Mouse (Mus musculus): ENCODE data around the gene Pde4d.
"Not testable (repeated sequence)": the region's sequence is repeated elsewhere in the genome, so short reads cannot be mapped to it uniquely, and the experiment has no call there.

The Pde4d gene

DNA sequence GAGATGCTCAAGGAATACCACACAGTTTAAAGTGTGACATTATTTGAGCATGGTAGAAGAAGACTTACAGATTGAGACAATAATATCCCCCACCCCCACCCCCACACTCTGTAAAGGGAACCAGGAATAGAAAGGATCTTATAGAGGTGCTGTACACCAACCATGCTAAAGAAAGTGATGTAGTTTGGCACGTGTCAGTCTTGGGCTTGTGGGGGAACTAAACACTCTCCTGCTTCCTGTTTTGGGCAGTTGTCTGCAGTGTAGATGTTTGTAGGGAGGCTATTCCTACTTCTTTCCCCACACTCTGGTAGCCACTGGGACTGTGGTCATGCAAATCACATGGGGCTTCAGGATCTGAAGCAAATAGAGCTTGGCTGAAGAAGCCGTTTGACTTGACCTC is 236.5 kb downstream of the Pde4d start:
- no peak for DNase-seq (ENCODE audit: extremely low spot score, low spot score)

DNA sequence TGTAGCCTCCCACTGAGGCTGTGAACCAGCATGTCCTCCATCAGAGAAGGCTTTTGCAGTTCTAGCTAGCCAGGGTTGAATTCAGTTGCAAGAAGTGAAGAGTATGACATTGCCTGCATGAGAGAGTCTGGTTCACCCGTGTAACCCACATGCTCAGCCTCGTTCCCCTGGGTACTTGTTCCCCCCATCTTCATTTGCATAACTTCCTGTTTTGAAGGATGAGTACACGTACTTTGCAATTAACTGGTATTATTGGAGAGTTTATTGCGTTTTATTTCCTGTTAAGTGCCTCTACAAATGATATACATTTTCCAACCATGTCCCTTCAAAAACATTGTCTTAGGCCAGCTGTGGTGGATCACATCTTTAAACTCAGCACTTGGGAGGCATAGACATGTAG is 237.1 kb downstream of the Pde4d start:
- no peak for DNase-seq (ENCODE audit: extremely low spot score, low spot score)

DNA sequence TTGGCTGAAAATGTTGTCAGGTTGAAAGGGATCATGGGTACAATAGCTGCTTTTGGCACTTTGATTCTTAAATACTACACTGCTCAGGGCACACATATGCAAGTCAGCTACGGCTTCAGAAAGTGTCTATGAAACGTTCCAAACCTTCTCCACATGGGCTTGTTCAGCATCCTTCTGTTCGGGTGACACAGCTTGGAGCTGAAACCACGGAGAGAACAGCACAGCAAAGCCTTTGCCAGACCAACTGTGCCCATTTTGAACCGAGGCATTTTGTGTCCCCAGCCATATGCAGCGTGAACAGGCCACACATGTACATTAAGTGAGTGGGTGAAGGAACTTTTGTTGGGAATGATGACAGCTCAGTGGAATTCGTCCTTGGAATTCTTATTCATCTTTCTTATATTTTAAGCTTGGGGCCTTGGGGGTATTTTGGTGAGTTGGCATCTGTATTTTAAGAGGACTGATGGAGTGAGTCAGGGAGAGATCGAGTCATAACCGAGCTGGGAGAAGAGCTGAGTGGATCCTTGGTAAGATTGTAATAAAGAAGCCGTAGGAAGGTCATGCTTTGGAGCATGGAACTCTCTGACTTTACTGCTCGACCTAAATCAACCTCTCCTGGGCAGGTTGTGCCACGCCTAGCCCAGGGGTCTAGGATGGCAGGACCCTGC is 243.3 kb downstream of the Pde4d start:
- no peak for DNase-seq (ENCODE audit: extremely low spot score, low spot score)

DNA sequence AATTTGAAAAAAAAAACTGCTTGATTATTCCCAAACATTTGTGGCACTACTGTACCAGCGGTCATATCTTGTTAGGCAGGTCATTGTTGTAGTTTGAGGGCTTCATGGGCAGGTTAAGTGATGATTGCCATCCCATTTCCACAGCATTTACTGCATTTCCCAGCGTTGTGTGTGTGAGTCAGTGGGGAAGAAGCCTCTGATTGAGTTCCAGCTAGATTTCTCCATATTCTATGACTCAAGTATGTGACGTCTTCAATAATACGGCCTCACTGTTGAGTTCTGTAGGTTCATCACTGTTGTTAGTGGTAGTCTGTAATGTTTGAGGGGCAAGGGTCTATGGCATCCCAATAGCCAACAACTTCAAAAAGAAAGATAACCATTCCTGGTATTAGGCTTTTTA is 255.7 kb downstream of the Pde4d start:
- DNase-seq (ENCODE audit: extremely low spot score, low spot score) = no peak

DNA sequence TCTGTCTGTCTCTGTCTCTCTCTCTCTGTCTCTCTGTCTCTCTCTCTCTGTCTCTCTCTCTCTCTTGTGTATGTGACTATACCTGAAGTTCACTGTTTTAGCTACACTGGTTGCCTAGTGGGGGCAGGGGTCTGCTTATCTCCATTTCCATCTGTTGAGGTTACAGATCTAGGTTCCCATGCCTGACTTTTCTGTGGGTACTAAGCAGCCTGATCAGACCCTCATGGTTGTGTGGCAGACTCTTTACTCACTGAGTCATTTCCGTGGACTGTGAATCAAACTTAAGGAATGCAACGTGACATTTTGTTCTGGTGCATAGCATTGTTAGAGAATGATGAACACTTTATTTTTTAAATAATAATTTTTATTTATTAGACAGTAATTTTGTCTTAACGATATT is 264.3 kb downstream of the Pde4d start:
- DNase-seq (ENCODE audit: extremely low spot score, low spot score) = no peak

DNA sequence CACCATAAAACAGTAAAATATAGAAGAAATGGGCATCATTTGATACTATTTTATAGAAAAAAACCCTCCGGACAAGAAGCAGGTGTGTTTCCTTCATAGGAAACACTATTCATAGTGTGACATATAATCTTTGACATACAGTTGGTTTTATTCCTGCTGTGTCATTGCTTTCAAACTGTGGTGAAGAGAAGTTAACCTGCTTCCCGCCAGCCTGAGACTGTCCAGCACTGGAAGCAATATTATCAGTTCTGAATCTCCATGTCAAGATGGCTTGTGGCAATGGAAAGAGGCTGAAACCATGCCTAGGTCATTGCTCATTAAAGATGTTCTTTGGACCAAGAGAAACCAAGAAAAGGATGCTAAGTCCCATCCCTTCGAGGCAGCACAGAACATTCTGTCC is 265.3 kb downstream of the Pde4d start:
- no peak for DNase-seq (ENCODE audit: extremely low spot score, low spot score)

DNA sequence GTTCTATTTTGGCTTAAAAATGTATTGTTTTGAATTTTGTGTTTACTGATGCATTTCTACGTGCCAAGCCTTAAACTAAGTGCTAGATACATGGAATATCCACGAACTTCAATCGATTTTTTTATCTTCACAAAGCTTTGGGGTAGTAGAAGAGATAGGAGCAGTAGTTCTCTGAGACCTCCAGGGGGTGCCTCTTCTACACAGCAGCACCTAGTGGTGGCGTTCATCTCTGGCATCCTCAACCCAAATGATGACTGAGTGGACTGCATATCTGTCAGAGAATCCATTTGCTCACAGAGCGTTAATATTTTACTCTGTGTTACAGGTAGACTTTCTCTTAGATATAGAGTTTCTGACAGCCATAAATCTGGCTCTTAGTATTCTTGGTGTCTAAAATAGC is 272.5 kb downstream of the Pde4d start:
- DNase-seq (ENCODE audit: extremely low spot score, low spot score) = no peak

DNA sequence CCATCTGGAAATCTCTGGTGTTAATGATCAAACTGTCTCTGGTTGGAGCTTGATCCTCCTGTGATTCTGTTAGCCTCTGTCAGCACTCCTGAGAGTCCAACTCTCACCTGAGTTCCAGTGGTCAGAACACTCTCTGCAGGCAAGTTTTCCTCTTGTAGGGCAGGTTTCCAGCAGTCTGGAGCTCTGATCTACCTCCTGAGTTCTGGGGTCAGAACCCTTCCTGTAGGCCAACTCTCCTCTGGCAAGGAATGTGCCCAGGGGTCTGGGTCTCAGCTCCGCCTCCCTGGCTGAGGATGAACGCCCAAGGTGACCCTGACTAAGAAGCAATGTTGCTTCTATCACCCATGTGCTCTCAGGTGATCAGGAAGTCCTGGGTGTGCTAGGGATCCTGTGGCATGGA is 284.6 kb downstream of the Pde4d start:
- not testable (repeated sequence) for DNase-seq (ENCODE audit: extremely low spot score, low spot score)

DNA sequence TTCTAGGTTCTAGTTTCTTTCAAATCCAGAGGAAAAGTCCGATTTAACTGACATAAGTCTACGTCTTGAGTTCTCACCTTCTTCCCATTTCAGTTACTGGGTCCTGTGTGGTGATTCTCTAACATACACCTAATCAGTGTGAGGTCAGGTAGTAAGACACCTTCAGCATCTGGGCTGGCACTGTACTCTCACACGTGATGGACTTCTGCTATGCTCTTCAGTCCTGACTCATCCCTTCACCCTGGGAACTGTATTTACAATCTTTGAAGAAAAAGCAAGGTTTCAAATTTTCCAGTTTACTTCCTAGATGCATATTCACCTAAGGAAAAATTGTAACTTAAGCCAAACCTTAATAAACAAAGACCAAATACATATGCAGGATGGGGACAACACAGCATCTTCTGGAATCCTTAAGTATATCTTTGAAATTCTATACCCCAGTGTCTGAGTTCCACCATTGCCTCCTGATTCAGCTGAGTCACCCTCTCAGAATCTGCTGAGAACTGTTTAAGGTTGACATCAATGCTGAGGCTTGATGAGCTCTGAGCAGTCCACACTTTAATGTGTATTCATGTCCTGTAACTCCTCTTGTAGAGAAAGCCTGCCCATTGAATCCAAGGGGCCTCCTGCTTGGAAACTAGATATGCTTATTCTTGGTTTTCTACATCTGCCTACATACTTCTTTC is 301.6 kb downstream of the Pde4d start:
- no peak for DNase-seq (ENCODE audit: extremely low spot score, low spot score)

DNA sequence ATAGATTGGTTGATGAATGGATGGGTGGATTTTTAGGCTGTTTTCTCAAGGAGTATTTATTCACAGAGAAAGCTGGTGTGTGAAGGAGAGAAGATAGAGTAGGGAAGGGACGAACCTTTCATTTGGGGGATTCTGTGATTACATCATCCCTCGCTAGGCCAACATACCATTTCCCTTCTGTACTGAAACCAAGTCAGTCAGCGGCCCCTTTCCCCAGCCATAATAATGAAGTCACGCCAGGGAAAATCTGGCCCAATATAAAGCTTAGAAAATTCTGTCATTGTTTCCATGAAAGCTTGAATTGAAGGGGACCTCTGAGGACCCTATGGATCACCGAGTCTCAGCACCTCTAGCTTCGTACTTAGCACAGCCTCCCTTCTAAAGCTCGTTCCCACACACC is 307.7 kb downstream of the Pde4d start:
- no peak for DNase-seq (ENCODE audit: extremely low spot score, low spot score)

DNA sequence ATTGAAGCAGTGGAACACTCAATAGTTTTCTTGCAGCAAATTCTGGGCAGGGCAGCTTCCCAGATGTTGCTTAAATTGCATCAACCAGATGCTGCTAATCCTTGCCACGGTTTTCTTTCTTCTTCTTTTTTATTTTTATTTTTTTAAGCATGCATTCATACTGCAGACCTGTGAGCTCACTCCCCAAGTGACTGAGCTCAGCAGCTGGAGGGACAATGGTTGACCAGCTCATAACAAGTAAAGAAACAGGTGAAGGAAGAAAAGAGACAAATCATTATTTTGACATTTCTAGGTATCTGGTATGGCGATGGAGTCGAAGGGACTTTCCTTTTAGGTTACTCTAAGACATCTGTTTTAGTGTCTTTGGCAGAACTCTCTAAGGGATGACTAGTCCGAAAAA is 308.6 kb downstream of the Pde4d start:
- no peak for DNase-seq (ENCODE audit: extremely low spot score, low spot score)

DNA sequence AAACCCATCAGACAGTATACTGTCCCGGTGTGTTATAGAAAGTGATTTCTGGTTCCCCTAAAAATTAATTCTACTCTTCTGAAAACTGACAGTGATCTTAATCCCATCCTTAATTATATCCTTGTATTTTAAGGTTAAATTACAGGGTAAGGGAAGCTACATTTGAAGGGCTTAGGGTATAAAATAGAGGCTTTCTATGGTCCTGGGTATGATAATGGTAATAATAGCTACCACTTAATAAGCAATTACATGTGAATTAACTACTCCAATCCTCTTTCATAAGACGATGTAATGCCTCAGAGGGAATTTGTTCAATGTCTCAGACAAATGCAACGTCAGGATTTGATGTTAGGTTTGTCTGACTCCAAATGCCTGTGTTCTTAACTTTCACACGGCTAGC is 309.4 kb downstream of the Pde4d start:
- DNase-seq (ENCODE audit: extremely low spot score, low spot score) = no peak

DNA sequence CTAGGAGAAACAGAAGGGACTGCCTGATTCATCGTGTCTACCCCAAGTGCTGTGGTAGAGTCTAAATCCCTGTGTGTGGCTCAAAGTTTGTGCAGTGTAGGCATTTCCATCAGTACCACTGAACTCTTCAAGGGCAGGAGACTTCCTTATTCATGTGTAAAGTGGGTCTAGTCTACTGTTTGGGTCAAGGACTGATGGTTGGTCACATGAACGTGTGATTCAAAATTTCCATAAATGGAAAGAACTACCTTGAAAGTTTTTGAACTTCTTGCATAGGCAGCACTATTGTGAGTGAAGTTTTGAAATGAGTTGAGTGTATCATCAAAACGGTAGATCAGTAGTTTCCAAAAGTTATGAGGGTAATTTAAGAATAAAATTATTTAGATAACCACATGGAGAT is 313.5 kb downstream of the Pde4d start:
- no peak for DNase-seq (ENCODE audit: extremely low spot score, low spot score)

DNA sequence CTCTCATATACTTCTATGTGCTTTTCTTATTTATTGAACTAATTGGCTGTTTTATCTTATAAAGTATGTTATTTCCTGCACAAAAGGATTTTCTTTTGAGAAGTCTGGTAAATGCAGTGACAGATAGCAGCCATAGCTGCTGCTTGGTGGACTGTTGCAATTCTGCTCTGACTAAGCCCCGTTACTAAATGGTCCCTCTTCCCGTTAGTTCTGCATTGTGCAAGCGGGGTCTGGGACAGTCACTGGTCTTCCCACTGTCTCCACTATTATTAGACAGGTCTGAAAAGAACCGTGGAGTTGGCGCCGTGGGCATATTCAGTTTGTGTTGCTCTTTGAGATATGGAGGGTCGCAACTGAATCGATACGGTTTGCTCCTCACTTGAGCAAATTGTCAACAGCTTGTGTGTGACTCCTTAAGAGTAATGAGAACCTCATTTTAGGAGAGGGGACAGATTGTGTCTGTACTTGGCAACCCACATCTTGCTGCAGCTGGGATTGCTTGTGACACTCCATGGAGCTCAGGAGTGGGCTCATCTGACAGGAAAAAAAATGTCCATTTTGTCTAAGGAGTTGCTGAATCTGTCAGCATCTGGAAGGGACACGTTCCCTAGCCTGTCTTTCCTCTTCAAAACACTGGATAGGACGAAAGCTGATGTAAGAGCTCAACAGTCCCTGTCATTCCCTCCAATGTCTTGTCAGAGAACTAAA is 316.4 kb downstream of the Pde4d start:
- no peak for DNase-seq (ENCODE audit: extremely low spot score, low spot score)

DNA sequence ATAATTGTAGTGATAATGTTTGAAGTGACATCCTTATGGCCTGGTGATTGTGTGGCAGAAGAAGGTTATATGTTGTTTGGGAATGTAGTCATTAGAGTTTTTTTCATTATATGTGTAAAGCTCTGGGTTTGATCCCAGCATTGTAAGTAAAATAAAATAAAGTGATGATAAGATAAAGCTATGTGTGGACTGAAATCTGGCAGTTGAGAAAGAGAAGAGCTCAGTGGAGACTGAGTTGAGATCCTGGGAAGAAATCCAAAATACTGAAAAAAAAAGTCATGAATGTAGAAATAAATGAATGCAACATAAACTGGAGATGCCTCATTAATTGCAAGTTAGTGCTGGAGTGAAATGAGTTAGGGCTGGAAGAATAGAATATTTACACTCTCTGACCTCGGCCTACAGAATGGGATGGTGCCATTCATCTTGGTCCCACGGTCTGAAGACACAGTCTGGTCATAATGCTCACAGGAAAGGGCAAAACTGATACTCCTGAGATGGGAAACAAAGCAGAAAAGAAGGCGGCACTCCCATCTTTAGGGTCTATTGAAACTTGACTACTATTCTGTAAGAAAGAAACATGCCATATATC is 319.8 kb downstream of the Pde4d start:
- no peak for DNase-seq (ENCODE audit: extremely low spot score, low spot score)

DNA sequence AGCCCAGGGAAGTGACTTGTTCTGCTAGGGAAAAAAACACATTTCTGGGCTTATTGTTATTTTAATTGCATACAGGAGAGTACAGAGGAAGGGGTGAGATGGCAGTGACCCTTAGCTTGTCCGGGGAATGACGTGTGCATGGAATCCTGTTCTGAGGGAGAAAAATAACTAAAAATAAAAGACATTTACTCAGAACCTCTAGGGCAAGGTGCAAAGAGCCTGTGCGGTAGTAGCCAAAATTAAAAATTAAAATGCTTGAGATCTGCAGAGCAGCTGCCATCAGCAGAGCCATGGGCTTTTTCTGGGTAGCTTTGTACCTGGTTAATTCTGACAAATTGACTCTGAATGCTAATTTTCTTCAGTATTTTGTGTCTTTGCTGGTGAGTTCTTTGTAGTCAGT is 322.6 kb downstream of the Pde4d start:
- DNase-seq (ENCODE audit: extremely low spot score, low spot score) = no peak

DNA sequence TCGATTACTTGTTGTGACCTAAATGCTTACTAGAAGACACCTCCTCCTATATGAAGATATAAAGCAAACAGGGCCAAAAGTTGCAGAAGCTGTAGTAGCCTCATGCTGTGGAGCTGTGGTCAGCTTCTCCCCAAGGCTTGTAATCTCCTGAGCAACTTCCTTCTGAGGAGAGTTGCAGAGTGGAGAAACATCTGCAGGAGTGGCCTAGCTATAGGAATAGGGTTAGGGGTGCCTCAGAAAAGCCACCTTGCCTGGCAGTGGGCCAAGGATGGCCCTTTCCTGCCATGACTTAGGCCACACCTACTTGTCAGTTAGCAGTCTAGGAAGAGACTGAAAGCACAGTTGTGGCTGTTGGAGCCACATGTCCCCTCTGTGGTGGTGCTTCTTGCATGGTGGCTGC is 325.2 kb downstream of the Pde4d start:
- no peak for DNase-seq (ENCODE audit: extremely low spot score, low spot score)

DNA sequence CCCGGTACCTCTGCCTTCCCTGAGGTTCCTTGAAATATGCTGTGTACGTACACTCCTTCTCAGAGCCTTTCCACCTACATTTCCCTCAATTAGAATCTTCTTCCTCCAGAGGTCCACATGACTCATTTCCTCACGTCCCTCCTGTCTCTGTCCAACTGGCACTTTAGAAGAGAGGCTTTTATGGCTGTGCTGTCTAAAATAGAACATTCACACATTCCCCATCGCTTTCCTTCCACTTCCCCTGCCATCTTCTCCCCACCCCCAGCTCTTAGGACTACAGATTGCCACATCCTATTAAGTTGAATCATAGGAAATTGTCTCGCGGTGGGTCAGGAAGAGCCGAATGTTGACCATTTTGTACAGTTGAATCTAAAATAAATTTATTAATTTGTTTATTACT is 326.1 kb downstream of the Pde4d start:
- DNase-seq (ENCODE audit: extremely low spot score, low spot score) = no peak

DNA sequence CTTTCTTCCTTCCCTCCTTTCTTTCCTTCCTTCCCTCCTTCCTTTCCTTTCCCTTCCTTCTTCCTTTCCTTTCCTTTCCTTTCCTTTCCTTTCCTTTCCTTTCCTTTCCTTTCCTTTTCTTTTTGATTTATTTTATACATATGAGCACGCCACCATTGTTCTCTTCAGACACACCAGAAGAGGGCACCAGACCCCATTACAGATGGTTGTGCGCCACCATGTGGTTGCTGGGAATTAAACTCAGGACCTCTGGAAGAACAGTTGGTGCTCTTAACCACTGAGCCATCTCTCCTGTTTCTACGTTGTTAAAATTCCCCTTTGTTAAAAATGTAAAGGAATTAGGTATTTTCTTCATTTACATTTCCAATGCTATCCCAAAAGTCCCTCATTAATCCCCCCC is 347.9 kb downstream of the Pde4d start:
- DNase-seq (ENCODE audit: extremely low spot score, low spot score) = not testable (repeated sequence)

DNA sequence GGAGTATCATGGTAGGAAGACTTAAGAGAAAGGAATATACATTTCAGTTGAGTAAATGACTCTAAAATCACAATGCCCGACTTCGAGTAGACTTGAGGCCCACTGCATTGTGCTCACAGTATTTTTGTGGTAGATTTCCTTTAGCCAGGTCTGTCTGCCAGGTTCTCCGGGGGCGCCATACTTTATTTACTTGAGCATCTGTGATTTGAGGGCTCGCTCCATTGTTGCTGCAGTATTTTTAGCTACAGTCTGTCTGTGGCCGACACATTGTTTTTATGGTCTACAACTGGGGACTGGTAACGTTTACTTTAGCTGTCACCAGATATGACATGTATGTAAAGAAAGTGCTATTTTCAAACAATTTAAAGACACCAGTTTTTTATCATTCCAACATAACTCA is 359.4 kb downstream of the Pde4d start:
- DNase-seq (ENCODE audit: extremely low spot score, low spot score) = no peak

DNA sequence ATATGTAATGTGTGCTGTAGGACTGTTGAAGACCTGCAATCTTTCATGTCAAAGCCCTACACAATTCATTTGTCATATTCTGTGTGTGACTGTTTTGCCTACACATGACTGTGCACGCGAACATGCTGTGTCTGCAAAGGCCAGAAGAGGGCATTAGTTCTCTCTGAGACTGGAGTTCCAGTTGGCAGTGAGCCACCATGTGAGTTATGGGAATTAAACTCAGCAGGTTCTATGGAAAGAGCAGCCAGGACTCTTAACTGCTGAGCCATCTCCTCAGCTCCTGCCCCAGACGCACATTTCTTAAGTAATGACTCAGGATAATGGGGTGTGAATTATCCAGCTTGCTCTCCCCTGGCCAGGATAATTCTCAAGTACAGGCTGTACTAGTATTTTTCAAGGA is 363.2 kb downstream of the Pde4d start:
- peak; percentile 37 for DNase-seq (ENCODE audit: extremely low spot score, low spot score)

DNA sequence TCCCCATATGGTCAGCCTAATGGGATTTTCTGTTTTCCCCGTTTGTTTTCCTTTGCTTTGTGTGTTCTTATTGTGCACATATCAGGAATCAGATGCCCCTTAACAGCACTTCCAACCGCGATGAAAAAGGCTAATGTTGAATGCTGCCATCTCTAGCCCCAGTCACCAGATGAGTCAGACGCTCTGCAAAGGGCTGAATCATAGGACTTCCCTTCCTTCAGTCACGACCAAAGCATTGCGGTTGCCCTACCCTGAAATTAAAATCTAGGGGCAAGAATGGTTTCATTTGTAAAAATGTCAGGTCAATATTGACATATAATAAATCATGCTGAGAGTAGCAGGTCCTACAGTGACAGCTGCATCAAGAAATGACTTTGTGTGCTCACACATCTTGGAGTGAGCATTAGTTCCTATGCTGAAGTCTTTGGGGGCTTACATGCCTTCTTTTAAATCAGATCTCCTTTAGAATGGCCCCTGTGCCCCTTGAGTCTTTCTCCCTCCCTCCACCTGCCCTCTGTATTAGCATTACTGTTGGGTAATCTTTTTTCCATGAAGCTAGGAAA is 370.2 kb downstream of the Pde4d start:
- no peak for DNase-seq (ENCODE audit: extremely low spot score, low spot score)

Measured in neural tube, embryonic 10.5 days (tissue).